Mouse (Mus musculus): ENCODE measurements around the gene Plekha8. TPM values are rescaled to one million over a fixed set of nuclear protein-coding genes. Genes with fewer than 3 reads are reported as not detected.

Gene Plekha8
- 1.5 to 2.2 TPM (median 2.0 TPM) in 3 replicates for total RNA-seq (2017)

GRCm38 (mm10) chr6:54594469-54595329 lies at the start of gene Plekha8:
Plekha8 (plus strand) TSS chr6:54595111.
- ATAC-seq (replicated peaks; ENCODE audit: insufficient number of reproducible peaks, low FRiP score, low TSS enrichment, poor library complexity, severe bottlenecking) = peak; percentile 56; the same call in 1 of the 2 replicates

GRCm38 (mm10) chr6:54548314-54549019 lies 46.4 kb upstream of the Plekha8 start:
- ATAC-seq (replicated peaks; ENCODE audit: insufficient number of reproducible peaks, low FRiP score, low TSS enrichment, poor library complexity, severe bottlenecking) = no peak

DNA sequence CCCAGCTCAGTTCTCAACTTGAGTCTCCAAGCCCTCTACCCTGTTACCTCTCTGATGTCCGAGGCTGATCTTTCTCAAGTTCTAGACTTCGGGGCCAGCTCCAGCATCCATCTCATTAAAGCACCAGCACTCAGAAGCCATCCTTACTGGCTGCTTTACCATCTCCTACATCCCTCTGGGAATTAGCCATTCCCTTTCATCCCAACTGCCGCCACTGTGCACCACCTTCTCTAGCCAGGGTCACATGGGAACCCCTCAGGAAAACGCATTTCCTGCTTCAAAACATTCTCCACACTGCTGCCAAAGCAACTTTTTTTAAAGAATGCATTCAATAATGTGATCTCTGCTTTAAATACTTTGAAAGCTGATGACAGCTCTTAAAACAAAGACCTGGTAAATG lies 45.6 kb upstream of the Plekha8 start:
- ATAC-seq (replicated peaks; ENCODE audit: insufficient number of reproducible peaks, low FRiP score, low TSS enrichment, poor library complexity, severe bottlenecking) = no peak

- no peak for ATAC-seq (replicated peaks; ENCODE audit: insufficient number of reproducible peaks, low FRiP score, low TSS enrichment, poor library complexity, severe bottlenecking)
Observed at GRCm38 (mm10) chr6:54550801-54551323, 44.0 kb upstream of the Plekha8 start.

- ATAC-seq (replicated peaks; ENCODE audit: insufficient number of reproducible peaks, low FRiP score, low TSS enrichment, poor library complexity, severe bottlenecking) = no peak
Observed at GRCm38 (mm10) chr6:54552721-54553413, 42.0 kb upstream of the Plekha8 start.

- ATAC-seq (replicated peaks; ENCODE audit: insufficient number of reproducible peaks, low FRiP score, low TSS enrichment, poor library complexity, severe bottlenecking) = no peak
Observed at GRCm38 (mm10) chr6:54553632-54554031, 41.3 kb upstream of the Plekha8 start.

DNA sequence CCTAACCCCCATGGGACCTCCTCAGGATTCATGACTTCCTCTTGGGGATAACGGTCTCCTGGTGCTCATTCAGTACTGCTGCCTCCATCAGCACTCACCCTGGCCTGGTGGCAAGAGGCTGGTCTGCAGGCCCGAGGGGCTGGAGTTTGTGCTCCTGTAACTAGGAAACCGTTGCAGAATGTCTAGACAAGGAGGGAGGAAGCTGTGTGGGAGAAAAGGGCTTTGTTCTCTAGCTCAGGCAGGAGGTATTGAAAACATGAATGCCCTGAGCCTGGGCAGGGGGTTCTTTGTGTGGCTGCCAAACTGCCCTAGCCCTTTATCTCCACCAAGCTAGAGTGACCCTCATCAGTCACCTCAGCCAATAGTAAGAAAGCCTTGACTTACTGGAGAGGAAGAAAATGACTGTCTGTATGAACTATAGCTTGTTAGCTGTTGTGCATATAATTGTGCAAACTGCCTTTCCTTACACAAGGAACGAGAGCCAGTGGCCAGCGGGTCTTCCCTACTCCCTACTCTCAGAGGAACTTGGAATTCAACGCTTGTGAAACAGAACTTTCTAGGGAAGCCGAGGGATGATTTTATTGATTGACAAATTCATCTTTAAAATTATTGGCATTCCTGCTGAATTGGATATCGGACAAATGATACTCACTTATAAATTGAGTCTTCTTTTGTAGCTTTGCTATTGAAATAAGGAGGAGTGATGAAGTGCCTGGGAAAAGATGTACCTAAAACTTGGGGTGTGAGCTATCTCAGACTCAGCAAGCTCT lies 40.4 kb upstream of the Plekha8 start:
- no peak for ATAC-seq (replicated peaks; ENCODE audit: insufficient number of reproducible peaks, low FRiP score, low TSS enrichment, poor library complexity, severe bottlenecking)

GRCm38 (mm10) chr6:54555816-54556215 lies 39.1 kb upstream of the Plekha8 start:
- no peak for ATAC-seq (replicated peaks; ENCODE audit: insufficient number of reproducible peaks, low FRiP score, low TSS enrichment, poor library complexity, severe bottlenecking)

DNA sequence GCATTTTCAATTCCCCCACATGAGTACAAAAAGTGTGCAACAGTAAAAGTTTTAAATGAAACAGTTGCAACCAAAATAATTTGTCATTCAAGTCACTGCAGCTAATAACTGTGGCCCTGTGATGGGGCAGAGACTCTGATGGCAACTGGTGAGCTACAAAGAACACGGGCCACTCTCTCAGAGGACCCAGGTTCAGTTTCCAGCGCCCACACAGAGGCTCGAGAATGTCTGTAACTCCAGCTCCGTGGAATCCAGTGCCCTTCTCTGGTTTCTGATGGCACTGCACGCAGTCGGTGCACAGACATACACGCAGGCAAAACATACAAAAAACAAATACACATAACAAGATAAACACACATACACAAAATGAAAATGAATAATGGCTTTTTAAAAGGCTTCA lies 37.2 kb upstream of the Plekha8 start:
- ATAC-seq (replicated peaks; ENCODE audit: insufficient number of reproducible peaks, low FRiP score, low TSS enrichment, poor library complexity, severe bottlenecking) = no peak

DNA sequence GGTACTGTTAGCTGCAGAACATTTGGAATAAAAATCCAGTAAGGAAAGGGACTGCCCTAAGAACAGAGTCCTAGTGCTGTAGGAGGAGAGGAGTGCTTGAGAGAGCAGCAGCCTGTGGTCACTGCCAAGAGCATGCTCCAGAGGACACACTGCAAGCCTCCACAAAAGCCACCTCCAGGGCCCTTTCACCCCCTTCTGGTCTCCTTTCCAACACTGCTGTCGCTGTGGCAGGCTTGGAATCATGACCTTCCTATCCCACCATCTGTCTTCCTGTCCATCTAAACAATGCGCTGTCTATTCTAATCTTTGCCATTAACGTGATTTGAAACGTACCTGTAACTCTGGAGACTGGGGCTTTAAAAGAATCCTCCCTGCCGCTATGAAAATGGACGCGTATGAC lies 36.4 kb upstream of the Plekha8 start:
- no peak for ATAC-seq (replicated peaks; ENCODE audit: insufficient number of reproducible peaks, low FRiP score, low TSS enrichment, poor library complexity, severe bottlenecking)

- ATAC-seq (replicated peaks; ENCODE audit: insufficient number of reproducible peaks, low FRiP score, low TSS enrichment, poor library complexity, severe bottlenecking) = no peak
Observed at GRCm38 (mm10) chr6:54562018-54562809, 32.7 kb upstream of the Plekha8 start.

DNA sequence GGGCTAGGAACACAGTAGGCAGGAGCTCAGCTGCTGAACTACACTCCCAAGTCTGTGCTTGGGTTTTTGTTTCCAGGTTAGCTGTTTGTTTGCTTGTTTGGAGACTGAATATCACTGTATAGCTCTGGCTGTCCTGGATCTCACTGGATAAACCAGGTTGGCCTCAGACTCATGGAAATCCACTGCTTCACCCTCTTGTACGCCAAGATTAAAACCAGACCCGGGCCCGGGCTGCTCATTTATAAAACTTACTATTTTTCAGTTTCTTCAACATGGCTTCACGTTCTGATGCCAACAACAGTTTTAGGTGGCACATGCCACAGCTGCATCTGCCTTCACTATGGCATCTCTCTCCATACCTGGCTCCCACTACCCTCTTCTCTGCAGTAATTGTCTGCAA lies 31.4 kb upstream of the Plekha8 start:
- ATAC-seq (replicated peaks; ENCODE audit: insufficient number of reproducible peaks, low FRiP score, low TSS enrichment, poor library complexity, severe bottlenecking) = no peak

DNA sequence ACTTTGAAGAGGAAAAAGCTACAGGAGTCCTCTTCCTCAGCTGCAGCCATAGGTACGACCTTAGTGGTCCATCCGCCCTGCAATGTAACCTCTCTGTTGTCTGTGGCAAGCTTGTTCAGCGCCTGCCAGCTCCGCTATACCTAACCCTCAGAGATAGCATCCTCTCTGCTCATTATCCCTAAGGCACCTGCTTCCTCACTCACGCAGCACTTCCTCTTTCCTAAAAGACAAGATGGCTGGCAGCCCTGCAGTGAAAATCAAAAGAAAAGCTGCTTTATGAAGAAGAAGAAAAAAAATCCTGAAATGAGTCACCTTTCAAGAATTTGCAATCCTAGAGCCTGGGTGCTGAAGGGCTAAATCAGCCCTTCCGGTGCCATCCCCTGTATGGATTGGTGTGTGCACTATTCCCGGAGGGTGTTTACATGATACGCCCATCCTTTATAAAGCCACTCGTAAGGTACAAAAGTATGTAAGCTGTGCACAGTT lies 30.4 kb upstream of the Plekha8 start:
- ATAC-seq (replicated peaks; ENCODE audit: insufficient number of reproducible peaks, low FRiP score, low TSS enrichment, poor library complexity, severe bottlenecking) = no peak

DNA sequence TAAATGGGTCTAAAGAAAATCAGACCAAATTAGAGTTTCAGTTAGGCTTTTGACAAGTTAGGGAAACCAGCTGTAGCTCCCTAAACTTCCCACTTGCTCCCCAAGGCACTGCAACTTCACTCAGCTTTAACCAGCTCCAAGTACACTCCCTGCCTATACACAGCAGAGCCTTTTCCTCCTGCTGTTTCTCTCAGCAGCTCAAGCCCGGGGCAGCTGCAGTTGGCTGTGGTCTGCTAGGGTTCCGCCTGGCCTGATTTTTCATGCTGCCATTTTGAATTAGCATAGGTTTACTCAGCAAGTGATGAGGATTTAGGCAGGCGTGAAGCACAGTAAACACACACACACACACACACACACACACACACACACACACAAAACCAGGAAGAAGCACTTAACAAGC lies 29.9 kb upstream of the Plekha8 start:
- ATAC-seq (replicated peaks; ENCODE audit: insufficient number of reproducible peaks, low FRiP score, low TSS enrichment, poor library complexity, severe bottlenecking) = no peak

DNA sequence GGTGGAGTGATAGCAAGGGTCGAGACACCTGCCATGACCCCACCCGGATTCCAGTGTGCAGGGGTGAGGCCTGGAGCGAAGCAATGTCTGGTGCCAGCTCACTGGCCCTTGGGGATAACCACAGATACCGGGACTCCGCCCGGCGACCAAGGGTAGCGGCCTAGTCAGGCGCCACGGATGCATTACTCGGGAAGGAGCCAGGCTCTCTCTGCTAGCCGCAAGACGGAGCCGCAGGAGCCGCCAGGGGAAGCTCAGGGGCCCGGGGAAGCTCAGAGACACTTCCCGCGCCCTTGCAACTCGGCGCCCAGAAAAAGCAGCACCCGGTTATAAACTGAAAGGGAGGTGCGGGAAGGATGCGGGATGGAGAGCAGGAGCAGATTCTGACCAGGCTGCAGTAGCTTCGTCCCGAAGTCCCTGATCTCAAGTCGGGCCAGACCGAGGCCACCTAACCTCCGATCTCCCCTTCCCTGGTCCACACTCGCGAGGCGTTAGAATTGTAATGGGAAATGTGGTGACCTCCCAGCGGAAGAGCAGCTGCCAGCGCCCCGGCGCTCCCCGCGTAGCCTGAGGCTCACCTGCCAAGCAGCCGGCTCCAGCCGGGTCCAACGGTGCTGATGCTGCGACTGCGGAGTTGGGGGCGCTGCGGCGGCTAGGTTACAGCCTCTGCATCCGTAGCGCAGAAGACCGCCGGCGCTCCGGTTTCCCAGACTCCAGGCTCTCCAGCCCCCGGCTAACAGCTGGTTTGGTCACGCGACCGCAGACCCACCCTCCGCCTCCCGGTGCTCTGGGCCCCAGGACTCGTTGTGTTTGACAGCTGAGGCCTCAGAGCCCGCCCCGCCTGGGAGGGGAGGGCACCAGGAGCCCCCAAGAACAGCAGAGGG lies 29.0 kb upstream of the Plekha8 start, which contains the start of gene Scrn1:
Gene Scrn1, minus strand, starts transcription at position 825 of the 881 bp plus-strand sequence.
- no peak for ATAC-seq (replicated peaks; ENCODE audit: insufficient number of reproducible peaks, low FRiP score, low TSS enrichment, poor library complexity, severe bottlenecking)

DNA sequence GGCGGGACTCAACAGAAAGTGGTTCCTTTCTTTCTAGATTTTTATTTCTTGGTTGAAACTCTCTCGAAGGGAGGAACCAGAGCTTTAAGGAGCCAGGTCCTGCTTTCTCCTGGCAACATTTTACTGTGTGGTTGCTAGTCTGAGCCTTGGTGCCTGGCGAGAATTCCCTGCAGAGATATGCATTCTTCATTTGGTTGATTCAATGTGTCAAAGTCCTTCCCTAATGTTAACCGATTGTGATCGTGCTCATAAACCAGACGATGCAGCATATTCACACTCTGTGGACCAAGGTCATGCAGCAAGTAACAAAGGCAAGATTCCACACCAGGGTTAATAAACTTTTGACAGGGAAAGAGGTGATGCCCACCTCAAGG lies 28.4 kb upstream of the Plekha8 start:
- no peak for ATAC-seq (replicated peaks; ENCODE audit: insufficient number of reproducible peaks, low FRiP score, low TSS enrichment, poor library complexity, severe bottlenecking)

DNA sequence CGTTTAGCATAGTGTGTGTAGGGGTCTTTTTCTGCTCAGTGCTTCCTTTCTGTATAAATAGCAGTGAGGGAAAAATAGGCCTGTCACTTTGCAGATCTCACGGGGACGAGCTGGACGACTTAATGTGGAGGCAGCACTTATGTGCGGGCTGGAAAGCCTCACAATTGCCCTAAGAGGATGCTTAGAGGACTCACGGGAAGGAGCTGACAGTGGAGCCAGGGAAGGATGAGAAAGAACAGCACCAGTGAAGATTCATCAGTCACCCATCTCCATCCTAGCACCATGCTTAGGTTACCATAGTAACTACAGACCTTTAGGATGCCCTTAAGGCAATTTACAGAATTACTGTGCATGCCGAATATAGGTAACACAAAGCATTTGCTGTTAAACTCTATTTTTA lies 25.1 kb upstream of the Plekha8 start:
- ATAC-seq (replicated peaks; ENCODE audit: insufficient number of reproducible peaks, low FRiP score, low TSS enrichment, poor library complexity, severe bottlenecking) = no peak

All from monocyte, adult 5-6 weeks (primary cell).